ENCODE assay signal across 8 mouse cellular contexts in the genomic region with DNA sequence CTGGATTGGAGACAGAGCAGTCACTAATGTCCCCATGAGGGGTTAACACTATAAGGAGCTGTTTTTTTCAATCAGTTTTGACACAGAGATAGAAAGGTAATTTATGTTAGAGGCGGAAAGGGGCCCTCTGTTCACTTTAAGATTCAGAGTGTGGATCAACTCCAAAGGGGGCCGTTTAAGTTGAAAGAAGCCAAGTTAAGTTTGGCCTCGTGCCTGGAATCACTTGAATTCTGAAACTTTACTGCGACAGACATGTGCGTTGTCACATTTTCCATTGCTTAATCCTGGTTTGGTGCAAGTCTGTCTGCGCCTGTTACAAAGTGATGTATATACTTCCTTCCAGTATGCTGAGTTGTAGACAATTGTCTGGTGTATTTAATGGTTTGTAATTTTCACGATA. TPM values are rescaled to one million over a fixed set of nuclear protein-coding genes. Genes with fewer than 3 reads are reported as not detected.
DNase-seq lines count a peak whose midpoint lies in the region; ATAC-seq and TF ChIP-seq lines count a peak whose summit lies in the region.

No protein-coding gene starts in this region.

- no peak overlapping the region for H3K9ac ChIP-seq in embryonic facial prominence, embryonic 11.5 days (replicated peaks; ENCODE audit: low read length)
- no peak overlapping the region for H3K9ac ChIP-seq in heart, embryonic 15.5 days

- no peak overlapping the region for H3K4me2 ChIP-seq in embryonic facial prominence, embryonic 11.5 days (ENCODE audit: low read depth, low read length)
- H3K4me2 ChIP-seq in heart, embryonic 15.5 days, result peak overlapping the region; percentile 16; the same call in 1 of the 2 replicates

- peak overlapping the region; percentile 1; the same call in 1 of the 2 replicates for H3K4me3 ChIP-seq in layer of hippocampus, adult 2 months
- no peak overlapping the region for H3K4me3 ChIP-seq in embryonic facial prominence, embryonic 11.5 days (ENCODE audit: low read depth, low read length)
- H3K4me3 ChIP-seq in heart, embryonic 15.5 days, result no peak overlapping the region

- H3K27me3 ChIP-seq in embryonic facial prominence, embryonic 11.5 days (ENCODE audit: control insufficient read depth, insufficient read depth, low read length), result no peaks in the 10 kb centered on the region
- H3K27me3 ChIP-seq in heart, embryonic 15.5 days, result no peaks in the 10 kb centered on the region

- ATAC-seq in embryonic facial prominence, embryonic 11.5 days (replicated peaks; ENCODE audit: insufficient number of reproducible peaks, low FRiP score, low TSS enrichment, low read depth), result no peak
- ATAC-seq in heart, embryonic 15.5 days (replicated peaks; ENCODE audit: insufficient number of reproducible peaks, insufficient read depth, low FRiP score, low read depth), result peak; percentile 78

- H3K36me3 ChIP-seq in embryonic facial prominence, embryonic 11.5 days (replicated peaks; ENCODE audit: control insufficient read depth, insufficient read depth, low read depth, low read length), result no peaks in the 10 kb centered on the region
- no peaks in the 10 kb centered on the region for H3K36me3 ChIP-seq in heart, embryonic 15.5 days

- no peaks in the 10 kb centered on the region for H3K9me3 ChIP-seq in embryonic facial prominence, embryonic 11.5 days (replicated peaks; ENCODE audit: control insufficient read depth, low read length)
- no peaks in the 10 kb centered on the region for H3K9me3 ChIP-seq in heart, embryonic 15.5 days (replicated peaks)

- peak overlapping the region; percentile 4; the same call in 1 of the 2 replicates for H3K27ac ChIP-seq in layer of hippocampus, adult 2 months
- no peak overlapping the region for H3K27ac ChIP-seq in embryonic facial prominence, embryonic 11.5 days (replicated peaks; ENCODE audit: low read depth, low read length)
- H3K27ac ChIP-seq in heart, embryonic 15.5 days, result peak overlapping the region; percentile 85

- no peaks in the 10 kb centered on the region; the same call in 1 of the 2 replicates for H3K4me1 ChIP-seq in embryonic facial prominence, embryonic 11.5 days (ENCODE audit: control insufficient read depth, insufficient read depth, low read length)
- peaks cover 40% of the 10 kb centered on the region for H3K4me1 ChIP-seq in heart, embryonic 15.5 days (replicated peaks)

- 44% methylated on average over 7 of the region's 7 CpGs for WGBS in embryonic facial prominence, embryonic 11.5 days
- 14% methylated on average over 7 of the region's 7 CpGs for WGBS in heart, embryonic 15.5 days

- DNase-seq in layer of hippocampus, adult 2 months (ENCODE audit: low spot score in 2 of 2), result no peak
- DNase-seq in layer of hippocampus, adult 9-11 months, result no peak
- peak; percentile 54 for DNase-seq in embryonic facial prominence, embryonic 11.5 days (ENCODE audit: low spot score)
- peak; percentile 86 for DNase-seq in lung, postnatal 10 days
- no peak for DNase-seq in T-cell, adult 2 months (ENCODE audit: low spot score)
- no peak for DNase-seq in cerebellum, postnatal 25 days
- no peak for DNase-seq in right cerebral cortex, postnatal 36 days (ENCODE audit: low spot score in 2 of 2)

- no peak for TF ChIP-seq CTCF in layer of hippocampus, adult 2 months (conservative IDR thresholded peaks at IDR 0.05)

RNA-seq across cellular contexts. Expression of gene Kcne4, which starts 3.0 kb away (rescaled TPM):
- under 1 TPM; 0.44 to 0.83 TPM for total RNA-seq in layer of hippocampus, adult 2 months (2021)
- polyA plus RNA-seq in embryonic facial prominence, embryonic 11.5 days (2014; fragmentation: Nextera tagmentation; extraction: Ambion mirVana), result 1.2 and 1.3 TPM in 2 replicates
- polyA plus RNA-seq in heart, embryonic 15.5 days (2015; fragmentation: Nextera tagmentation; extraction: Ambion mirVana), result 4.4 and 6.5 TPM in 2 replicates

Comparison
In these comparisons a context has a peak if more than half of its experiments do, and no peak if none do; other contexts are left out.
1. DNase-seq: peak in embryonic facial prominence, embryonic 11.5 days (single experiment) and lung, postnatal 10 days (single experiment); none in layer of hippocampus, adult 2 months (0 of 2), layer of hippocampus, adult 9-11 months (single experiment), T-cell, adult 2 months (single experiment), cerebellum, postnatal 25 days (0 of 2) and right cerebral cortex, postnatal 36 days (0 of 2).